Mouse (Mus musculus) heart, adult 2 months (tissue): ENCODE measurements around the gene Atp6v0c. TPM values are rescaled to one million over a fixed set of nuclear protein-coding genes. Genes with fewer than 3 reads are reported as not detected.

Experiments used
- DNase-seq, 2 experiments: peaks; one replicate each; pipeline ENCODE4 v3.0.0; 2021
- H3K27ac ChIP-seq: fragments of 200-600 bp; 2 replicates; pipeline ENCODE4 v1.8.1; 2022
- H3K27me3 ChIP-seq: fragments of 200-500 bp; 2 replicates; pipeline ENCODE4 v1.6.1; 2012; ENCODE audit warnings: mild to moderate bottlenecking, low read length, inconsistent platforms, mixed read lengths; ENCODE audit not compliant: control insufficient read depth, insufficient read depth
- H3K36me3 ChIP-seq: fragments of 200-500 bp; 2 replicates; pipeline ENCODE4 v1.6.1; 2012; ENCODE audit warnings: low read length, inconsistent platforms; ENCODE audit not compliant: control insufficient read depth, insufficient read depth
- H3K4me1 ChIP-seq: fragments of 200-500 bp; 2 replicates; pipeline ENCODE4 v1.6.1; 2011; ENCODE audit warnings: low read length; ENCODE audit not compliant: control insufficient read depth, insufficient read depth
- H3K4me3 ChIP-seq: fragments of 200-600 bp; 2 replicates; pipeline ENCODE4 v1.8.1; 2022
- H3K79me2 ChIP-seq: fragments of 200-500 bp; replicated peaks from 2 replicates; pipeline ENCODE4 v1.6.1; 2012; ENCODE audit warnings: mild to moderate bottlenecking, inconsistent platforms, low read length, moderate library complexity, mixed read lengths; ENCODE audit not compliant: control insufficient read depth, insufficient read depth
- H3K9ac ChIP-seq: fragments of 200-500 bp; 2 replicates; pipeline ENCODE4 v1.6.1; 2012; ENCODE audit warnings: low read depth, mild to moderate bottlenecking, control low read depth, inconsistent platforms, low read length, mixed read lengths
- CTCF ChIP-seq: fragments of 200-600 bp; IDR thresholded peaks from 2 replicates; pipeline ENCODE4 v1.8.1; 2022; ENCODE audit warnings: antibody characterized with exemption, mild to moderate bottlenecking, moderate library complexity
- EP300 ChIP-seq: fragments of 200-500 bp; IDR thresholded peaks from 2 replicates; pipeline ENCODE4 v1.6.1; 2011; ENCODE audit warnings: low read depth, low read length, control low read depth; ENCODE audit not compliant: insufficient read depth
- POLR2A ChIP-seq: fragments of 200-500 bp; IDR thresholded peaks from 2 replicates; pipeline ENCODE4 v1.6.1; 2011; ENCODE audit warnings: mild to moderate bottlenecking, low read depth, low read length, control low read depth; ENCODE audit not compliant: insufficient read depth
- WGBS: fragments of 180-500 bp; shearing (Covaris S2); methylation state at CpG from one replicate; pipeline ENCODE4 v1.1.7; 2018; 5-methylcytosine and 5-hydroxymethylcytosine counted together
- intact Hi-C: fragments of 180-260 bp; cut with DNase I; formaldehyde crosslinking; loops from one replicate; pipeline ENCODE4 v1.15.1; 2025
- polyA plus RNA-seq: library from polyadenylated mRNA; depleted of rRNA; stranded (reverse); fragments of >200 nt; gene quantifications from 2 replicates; pipeline ENCODE4 v1.2.3, GENCODE M21; 2012
- total RNA-seq, 2 experiments: library from RNA; stranded (reverse); gene quantifications; 2 replicates each; pipeline ENCODE4 v1.2.3; 2021

Gene Atp6v0c
- total and polyA plus RNA-seq, 3 experiments, result 219 to 732 (median 255) TPM

DNA sequence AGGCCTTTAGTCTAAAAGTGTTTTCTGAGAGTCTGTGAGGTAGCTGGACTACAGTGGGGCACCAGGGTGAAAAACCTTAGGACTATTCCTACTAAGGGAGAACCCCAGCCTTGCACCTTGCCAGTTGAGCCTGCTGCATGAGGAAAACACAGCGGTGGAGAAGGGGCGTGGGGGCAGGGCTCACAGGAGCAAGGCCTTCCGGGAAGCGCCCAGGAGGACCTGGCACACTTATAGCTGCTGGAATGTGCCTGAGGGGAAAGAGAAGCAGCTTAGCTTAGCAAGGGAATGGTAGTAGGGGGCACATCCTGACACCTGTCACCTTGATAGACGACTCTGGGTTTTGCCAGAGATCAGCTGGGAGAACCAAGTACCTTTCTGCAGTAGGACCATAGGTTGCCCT lies 8.0 kb downstream of the Atp6v0c start:
- Histone ChIP-seq H3K27ac (no peak overlapping the region), H3K4me1 (peaks cover 5% of the 10 kb centered on the region), H3K27me3 (no peaks in the 10 kb centered on the region), H3K36me3 (no peaks in the 10 kb centered on the region), H3K9ac (no peak overlapping the region), H3K79me2 (no peaks in the 10 kb centered on the region), H3K4me3 (no peak overlapping the region)
- intact Hi-C loops, result no loop called here
- TF ChIP-seq EP300 (no peak), CTCF (no peak), POLR2A (no peak)
- DNase-seq, result no peak
- WGBS, result 80% methylated on average over 5 of the region's 5 CpGs

- Histone ChIP-seq H3K27ac (no peak overlapping the region), H3K4me3 (no peak overlapping the region), H3K27me3 (no peaks in the 10 kb centered on the region), H3K36me3 (no peaks in the 10 kb centered on the region), H3K4me1 (peaks cover under 1% of the 10 kb centered on the region; the same call in 1 of the 2 replicates), H3K79me2 (no peaks in the 10 kb centered on the region), H3K9ac (no peak overlapping the region)
- 91% methylated on average over 4 of the region's 4 CpGs for WGBS
- intact Hi-C loops, result no loop called here
- DNase-seq, result no peak
- TF ChIP-seq CTCF (no peak), EP300 (no peak), POLR2A (no peak)
These were observed 12.0 kb downstream of the Atp6v0c start for GRCm38 (mm10) chr17:24157526-24157925.

GRCm38 (mm10) chr17:24157121-24157520 lies 12.4 kb downstream of the Atp6v0c start:
- Histone ChIP-seq H3K27ac (no peak overlapping the region), H3K27me3 (no peaks in the 10 kb centered on the region), H3K79me2 (no peaks in the 10 kb centered on the region), H3K9ac (no peak overlapping the region), H3K36me3 (no peaks in the 10 kb centered on the region), H3K4me3 (no peak overlapping the region), H3K4me1 (peaks cover 2% of the 10 kb centered on the region)
- intact Hi-C loops, result no loop called here
- WGBS, result 92% methylated on average over 6 of the region's 6 CpGs
- TF ChIP-seq POLR2A (no peak), CTCF (no peak), EP300 (no peak)
- no peak for DNase-seq

- WGBS, result 90% methylated on average over 3 of the region's 3 CpGs
- Histone ChIP-seq H3K36me3 (no peaks in the 10 kb centered on the region), H3K4me1 (peaks cover 2% of the 10 kb centered on the region), H3K27me3 (no peaks in the 10 kb centered on the region), H3K4me3 (no peak overlapping the region), H3K9ac (no peak overlapping the region), H3K27ac (no peak overlapping the region), H3K79me2 (no peaks in the 10 kb centered on the region)
- no peak for TF ChIP-seq POLR2A
- no peak for TF ChIP-seq CTCF
- TF ChIP-seq EP300, result no peak
- DNase-seq, result no peak
- intact Hi-C loops, result no loop called here
These were observed 13.1 kb downstream of the Atp6v0c start for GRCm38 (mm10) chr17:24156394-24156793.

- peaks cover 2% of the 10 kb centered on the region for H3K4me1 ChIP-seq
- no peaks in the 10 kb centered on the region for H3K79me2 ChIP-seq
- H3K4me3 ChIP-seq, result no peak overlapping the region
- no peaks in the 10 kb centered on the region for H3K27me3 ChIP-seq
- intact Hi-C loops, result no loop called here
- no peaks in the 10 kb centered on the region for H3K36me3 ChIP-seq
- DNase-seq, result no peak
- 88% methylated on average over 9 of the region's 9 CpGs for WGBS
- no peak overlapping the region for H3K27ac ChIP-seq
- H3K9ac ChIP-seq, result no peak overlapping the region
- TF ChIP-seq CTCF (no peak), POLR2A (no peak), EP300 (no peak)
These were observed 13.8 kb downstream of the Atp6v0c start for GRCm38 (mm10) chr17:24155742-24156141.

- peaks cover 2% of the 10 kb centered on the region for H3K4me1 ChIP-seq
- H3K27ac ChIP-seq, result no peak overlapping the region
- 55% methylated on average over 3 of the region's 3 CpGs for WGBS
- intact Hi-C loops, result no loop called here
- H3K4me3 ChIP-seq, result no peak overlapping the region
- no peak overlapping the region for H3K9ac ChIP-seq
- H3K36me3 ChIP-seq, result no peaks in the 10 kb centered on the region
- H3K27me3 ChIP-seq, result no peaks in the 10 kb centered on the region
- no peaks in the 10 kb centered on the region for H3K79me2 ChIP-seq
- TF ChIP-seq POLR2A (no peak), EP300 (no peak), CTCF (no peak)
- no peak for DNase-seq
These were observed 15.0 kb downstream of the Atp6v0c start for GRCm38 (mm10) chr17:24154463-24154862.
